Mouse (Mus musculus): Measurements from ENCODE around the gene Selenom. TPM values are rescaled to one million over a fixed set of nuclear protein-coding genes. Genes with fewer than 3 reads are reported as not detected.

The Selenom gene
- total RNA-seq, 2 experiments from 2014 or later = 250 to 255 TPM

DNA sequence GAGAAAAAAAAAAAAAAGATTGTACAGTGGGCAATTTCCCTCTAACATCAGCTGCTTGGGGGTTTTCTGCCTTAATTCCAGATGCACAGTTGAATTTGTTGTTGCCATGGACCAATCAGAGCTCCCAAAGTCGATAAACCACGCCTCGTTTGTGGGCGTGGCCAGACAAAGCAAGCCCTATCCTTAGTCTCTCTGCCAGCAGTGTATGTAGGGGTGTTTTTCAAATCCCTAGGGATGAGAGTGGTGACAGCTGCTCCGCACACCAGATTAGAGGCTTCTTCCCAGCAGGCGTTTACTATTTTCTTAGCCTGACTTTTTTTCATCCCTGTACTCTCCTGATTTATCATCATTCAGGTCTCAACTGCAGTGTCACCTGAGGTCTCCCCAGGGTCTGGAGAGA is 33.5 kb downstream of the Selenom start:
- DNase-seq (ENCODE audit: low spot score in 2 of 2) = no peak

DNA sequence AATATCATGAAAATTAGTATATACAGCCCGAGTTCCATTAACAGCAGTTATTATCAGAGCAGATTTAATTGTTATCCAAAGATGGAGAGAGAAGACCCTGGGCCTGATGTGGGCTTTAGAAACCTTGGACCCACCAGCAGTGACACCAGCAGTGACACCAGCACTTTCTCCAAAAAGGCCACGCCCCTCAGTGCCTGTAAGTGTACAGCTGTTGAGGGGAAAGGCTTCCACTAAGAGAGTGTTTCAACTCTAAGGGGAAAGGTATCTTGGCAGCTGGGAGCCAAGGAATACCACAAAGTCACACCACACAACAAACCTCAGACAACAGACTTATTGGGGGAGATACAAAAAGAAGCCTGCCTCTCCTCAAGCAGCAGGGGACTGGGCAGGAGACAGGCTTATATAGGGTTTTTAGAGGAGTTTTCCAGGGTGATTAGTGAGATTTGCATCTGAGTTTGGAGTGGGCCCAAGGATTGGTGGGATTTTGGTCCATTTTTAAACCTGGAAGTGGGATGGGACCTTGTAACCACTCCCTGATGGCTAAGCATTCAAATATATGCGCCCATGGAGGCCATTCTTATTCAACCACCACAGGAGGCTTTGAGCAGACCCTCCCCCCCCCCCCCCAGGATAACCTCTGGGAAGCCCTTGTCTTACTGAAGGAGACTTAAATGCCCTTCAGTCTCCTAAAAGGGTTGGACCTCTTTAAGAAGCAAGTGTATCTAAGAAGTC is 34.2 kb downstream of the Selenom start:
- no peak for DNase-seq (ENCODE audit: low spot score in 2 of 2)

DNA sequence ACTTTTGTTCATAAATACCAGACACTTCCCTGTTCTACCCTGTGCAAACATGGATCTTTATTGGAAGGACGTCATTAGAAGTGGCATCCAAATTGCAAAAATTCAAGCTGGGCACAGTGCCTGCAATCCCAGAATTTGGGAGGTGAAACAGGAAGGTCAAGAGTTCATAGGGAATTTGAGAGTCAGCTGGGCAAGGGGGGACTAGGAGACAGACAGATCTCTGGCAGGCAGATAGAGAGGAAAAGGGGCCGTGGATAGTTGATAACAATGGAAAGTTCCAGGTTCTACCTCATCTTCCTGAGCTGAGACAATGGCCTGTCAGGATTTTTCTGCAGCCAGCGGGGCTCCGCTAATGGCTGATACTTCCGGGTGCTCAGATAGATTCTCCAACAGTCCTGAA is 35.3 kb downstream of the Selenom start:
- DNase-seq (ENCODE audit: low spot score in 2 of 2) = no peak

DNA sequence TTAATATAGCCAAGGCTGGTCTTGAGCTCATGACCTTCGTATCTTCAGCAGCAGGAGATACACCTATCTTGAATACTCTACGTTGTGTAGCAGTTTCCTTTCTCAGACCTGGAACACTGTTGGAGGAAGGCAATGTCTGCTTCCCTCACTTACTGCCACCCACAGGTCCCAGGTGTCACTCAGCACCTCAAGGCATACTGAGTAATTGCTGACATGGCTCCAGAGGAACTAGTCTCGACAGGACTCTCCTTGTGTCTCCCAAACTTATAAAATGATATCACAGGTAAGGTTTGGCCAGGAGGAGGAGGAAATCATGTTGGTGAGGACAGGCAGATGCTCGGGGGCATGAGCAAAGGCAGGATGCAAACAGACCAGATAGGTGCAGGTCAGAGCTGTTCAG is 40.5 kb downstream of the Selenom start:
- no peak for DNase-seq (ENCODE audit: low spot score in 2 of 2)

DNA sequence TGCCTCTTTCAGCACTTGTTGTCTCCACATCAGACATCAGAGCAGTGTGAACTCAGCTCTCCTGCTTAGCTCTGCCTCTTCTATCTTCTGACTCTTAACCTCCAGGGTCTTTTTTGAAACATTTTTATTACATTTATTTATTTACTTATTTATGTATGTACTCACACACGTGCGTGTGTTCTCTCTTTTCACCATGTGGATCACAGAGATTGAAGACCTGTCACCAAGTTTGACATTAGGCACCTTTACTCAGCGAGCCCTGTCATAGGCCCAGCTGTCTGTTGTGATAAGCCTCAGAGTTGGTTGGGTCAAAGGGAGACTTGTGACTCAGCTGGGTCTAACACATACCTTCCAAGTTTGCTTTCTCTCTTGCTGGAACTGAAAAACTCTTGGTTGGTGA is 43.4 kb downstream of the Selenom start:
- no peak for DNase-seq (ENCODE audit: low spot score in 2 of 2)

DNA sequence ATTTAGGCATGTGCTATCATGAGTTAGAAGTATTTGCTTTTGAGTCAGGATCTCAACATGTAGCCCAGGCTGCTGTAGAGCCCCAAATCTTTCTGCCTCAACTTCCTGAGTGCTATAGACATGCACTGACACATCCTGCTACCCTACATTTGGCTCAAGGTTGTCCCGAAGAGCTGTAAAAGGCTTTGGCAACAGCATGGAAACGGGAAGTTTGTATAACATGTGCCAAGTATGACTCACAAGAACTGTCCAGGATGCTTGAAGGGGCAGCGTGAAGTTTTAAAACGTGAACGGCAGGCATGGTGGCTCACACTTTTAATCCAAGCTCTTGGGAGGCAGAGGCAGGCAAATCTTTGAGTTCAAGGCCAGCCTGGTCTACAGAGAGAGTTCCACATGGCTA is 45.7 kb downstream of the Selenom start:
- no peak for DNase-seq (ENCODE audit: low spot score in 2 of 2)

DNA sequence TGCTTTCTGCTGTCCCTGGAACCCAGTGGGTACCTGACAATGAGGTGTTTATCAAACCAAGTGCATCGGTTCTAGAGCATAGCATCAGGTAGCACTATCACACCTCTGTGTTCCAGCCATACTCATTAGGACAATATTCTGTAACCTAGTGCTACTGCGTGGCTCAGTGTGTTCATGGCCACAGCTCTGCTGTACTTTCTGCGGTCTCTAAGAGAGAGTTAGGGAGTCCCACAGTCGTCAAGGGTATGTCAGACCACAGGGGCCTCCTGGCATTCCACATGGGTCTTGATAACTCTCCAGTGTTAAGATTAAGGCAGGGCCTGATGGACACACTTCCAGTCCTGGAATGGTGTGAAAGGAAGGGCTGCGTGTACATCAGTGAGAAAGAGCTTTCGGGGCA is 49.4 kb downstream of the Selenom start:
- no peak for DNase-seq (ENCODE audit: low spot score in 2 of 2)

DNA sequence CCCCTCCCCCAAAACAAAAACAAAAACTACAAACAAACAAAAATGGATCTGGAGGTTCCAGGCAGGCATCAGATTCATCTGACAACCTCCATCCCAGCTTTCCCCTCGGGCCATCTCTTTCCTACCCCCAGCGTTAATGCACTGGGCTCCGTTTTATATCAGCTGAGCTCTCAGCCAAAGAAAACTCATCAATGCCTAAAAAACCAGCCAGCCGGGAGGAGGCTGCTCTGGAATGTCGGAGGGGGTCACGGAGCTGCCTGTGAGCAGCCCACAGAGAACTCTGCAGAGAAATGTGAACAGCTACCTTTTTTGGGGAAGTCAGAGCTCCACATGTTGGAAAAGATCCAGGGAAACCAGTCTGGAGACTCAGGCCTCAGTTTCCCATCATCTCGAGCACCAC is 50.0 kb downstream of the Selenom start:
- DNase-seq (ENCODE audit: low spot score in 2 of 2) = no peak

DNA sequence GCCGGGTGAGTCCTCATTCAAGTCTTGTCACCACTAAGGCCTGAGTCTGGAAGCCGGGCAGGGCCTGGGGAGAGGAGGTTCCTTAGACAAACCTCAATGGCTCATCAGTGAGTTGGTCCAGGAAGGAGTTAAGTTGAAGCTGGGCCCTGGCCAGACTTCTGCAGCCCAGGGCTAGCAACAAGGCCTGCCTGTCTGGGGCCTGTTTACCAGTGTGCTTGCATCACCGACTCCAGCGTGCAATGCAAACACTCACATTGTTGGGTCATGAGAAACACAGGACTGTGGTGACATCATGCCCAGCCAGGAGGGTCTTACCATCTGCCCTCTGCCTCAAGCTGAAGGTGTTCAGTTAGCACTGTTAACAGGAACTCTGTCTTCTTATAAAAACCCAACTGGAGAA is 51.5 kb downstream of the Selenom start:
- no peak for DNase-seq (ENCODE audit: low spot score in 2 of 2)

Other genes starting within 250 kb of the Selenom start
- 10 to 100 TPM; 94.5 to 98.3 TPM for gene Drg1, start 248.3 kb upstream of the Selenom start, total RNA-seq (2021)
- gene Patz1, start 225.8 kb upstream of the Selenom start, total RNA-seq (2021) = 10 to 100 TPM; 54.0 to 57.7 TPM
- gene Pik3ip1, start 184.3 kb upstream of the Selenom start, total RNA-seq (2021) = 10 to 100 TPM; 27.0 to 27.4 TPM
- 100 to 1,000 TPM; 108 to 126 TPM for gene Limk2, start 105.5 kb upstream of the Selenom start, total RNA-seq (2021)
- gene Rnf185, start 62.3 kb upstream of the Selenom start, total RNA-seq (2021) = 10 to 100 TPM; 22.2 to 24.0 TPM
- 10 to 100 TPM; 11.3 to 17.0 TPM for gene Pla2g3, start 26.4 kb upstream of the Selenom start, total RNA-seq (2021)
- 10 to 100 TPM; 47.0 to 52.9 TPM for gene Inpp5j, start 9.9 kb upstream of the Selenom start, total RNA-seq (2021)
- 10 to 100 TPM; 17.0 TPM for gene Smtn, start 25.9 kb downstream of the Selenom start, total RNA-seq (2021)
- 10 to 100 TPM; 41.6 to 46.6 TPM for gene Morc2a, start 134.5 kb downstream of the Selenom start, total RNA-seq (2021)